Mouse (Mus musculus): Measurements from ENCODE around the gene Tmem258. TPM values are rescaled to one million over a fixed set of nuclear protein-coding genes. Genes with fewer than 3 reads are reported as not detected.

Tmem258 gene
- polyA plus RNA-seq, 1 experiment from 2014 or later: 475 TPM

DNA sequence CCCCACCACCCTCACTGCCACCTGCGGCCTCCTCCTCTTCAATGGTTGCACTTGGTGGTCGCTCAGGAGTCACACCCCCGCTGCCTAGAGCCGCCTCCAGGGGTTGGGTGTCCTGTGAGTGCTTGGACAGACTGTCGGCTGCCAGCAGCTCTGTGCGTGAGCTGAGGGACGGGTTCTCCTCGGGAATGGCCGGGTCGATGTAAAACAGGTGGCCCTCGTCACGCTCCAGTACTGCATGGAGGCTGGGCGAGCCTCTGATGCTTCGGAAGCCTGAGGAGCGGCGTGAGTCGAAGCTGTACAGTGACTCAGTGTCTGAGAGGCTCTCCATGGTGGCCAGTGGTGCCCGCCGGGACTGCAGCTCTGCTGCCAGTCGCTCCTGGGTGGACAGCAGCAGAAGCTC, 44.3 kb downstream of the Tmem258 start:
- H3K27ac ChIP-seq: no peak overlapping the region
- 0 out of 2 replicates have a peak, but pooled peaks have one; percentile 21 for ATAC-seq (ENCODE audit: low FRiP score, low read depth)
- WGBS: 27% methylated on average over 20 of the region's 20 CpGs

More for the DNA sequence above, 44.3 kb downstream of the Tmem258 start:
- H3K9me3 ChIP-seq: no peaks in the 10 kb centered on the region
- no peak overlapping the region for H3K4me3 ChIP-seq
- H3K4me2 ChIP-seq (replicated peaks): no peak overlapping the region
- peaks cover 29% of the 10 kb centered on the region for H3K4me1 ChIP-seq
- no peak overlapping the region for H3K9ac ChIP-seq
- H3K27me3 ChIP-seq: peaks cover 18% of the 10 kb centered on the region; the same call in 1 of the 2 replicates
- no peaks in the 10 kb centered on the region; the same call in 1 of the 2 replicates for H3K36me3 ChIP-seq

Small RNAs within 50 kb of the gene (microRNA-seq; reads per million reads assigned to microRNA genes)
- gene Mir6993: 0.70 reads per million

Other genes with a start within 250 kb of the Tmem258 start
- gene Fth1, start 223.4 kb upstream of the Tmem258 start, polyA plus RNA-seq (2015; fragmentation: Nextera tagmentation; extraction: Ambion mirVana): 1,470 and 1,484 TPM in 2 replicates
- 2.0 and 2.1 TPM in 2 replicates for gene Best1, start 202.4 kb upstream of the Tmem258 start, polyA plus RNA-seq (2015; fragmentation: Nextera tagmentation; extraction: Ambion mirVana)
- 40.6 and 45.2 TPM in 2 replicates for gene Rab3il1, start 202.3 kb upstream of the Tmem258 start, polyA plus RNA-seq (2015; fragmentation: Nextera tagmentation; extraction: Ambion mirVana)
- gene Fads3, start 162.4 kb upstream of the Tmem258 start, polyA plus RNA-seq (2015; fragmentation: Nextera tagmentation; extraction: Ambion mirVana): 10.0 and 10.8 TPM in 2 replicates
- gene Fads2, start 102.3 kb upstream of the Tmem258 start, polyA plus RNA-seq (2015; fragmentation: Nextera tagmentation; extraction: Ambion mirVana): 92.0 and 93.2 TPM in 2 replicates
- 115 and 119 TPM in 2 replicates for gene Fads1, start 21.1 kb upstream of the Tmem258 start, polyA plus RNA-seq (2015; fragmentation: Nextera tagmentation; extraction: Ambion mirVana)
- gene Fen1, start 155 bp downstream of the Tmem258 start, polyA plus RNA-seq (2015; fragmentation: Nextera tagmentation; extraction: Ambion mirVana): 78.4 and 82.0 TPM in 2 replicates
- gene Myrf, start 36.7 kb downstream of the Tmem258 start, polyA plus RNA-seq (2015; fragmentation: Nextera tagmentation; extraction: Ambion mirVana): 1.3 and 1.9 TPM in 2 replicates
- gene Dagla, start 100.9 kb downstream of the Tmem258 start, polyA plus RNA-seq (2015; fragmentation: Nextera tagmentation; extraction: Ambion mirVana): 2.0 and 2.5 TPM in 2 replicates
- gene Syt7, start 185.1 kb downstream of the Tmem258 start, polyA plus RNA-seq (2015; fragmentation: Nextera tagmentation; extraction: Ambion mirVana): 0.69 and 1.1 TPM in 2 replicates